Mouse (Mus musculus) embryonic fibroblast, embryonic 13.5 days (primary cell): ENCODE results near the gene Tbce. TPM values are rescaled to one million over a fixed set of nuclear protein-coding genes. Genes with fewer than 3 reads are reported as not detected.

ENCODE experiments used
- H3K27ac ChIP-seq: 2 replicates; pipeline ENCODE4 v1.5.1; 2012; ENCODE audit warnings: low read length, control low read depth, inconsistent platforms; ENCODE audit not compliant: insufficient read depth
- H3K4me1 ChIP-seq: 2 replicates; pipeline ENCODE4 v1.6.1; 2011; ENCODE audit warnings: low read length; ENCODE audit not compliant: control insufficient read depth, insufficient read depth
- H3K4me3 ChIP-seq: 2 replicates; pipeline ENCODE4 v1.5.1; 2011; ENCODE audit warnings: mild to moderate bottlenecking, control low read depth, low read length; ENCODE audit not compliant: insufficient read depth
- CTCF ChIP-seq: IDR thresholded peaks from 2 replicates; pipeline ENCODE4 v1.5.1; 2011; ENCODE audit warnings: mild to moderate bottlenecking, control low read depth, low read length, moderate library complexity, borderline replicate concordance; ENCODE audit not compliant: insufficient read depth
- POLR2A ChIP-seq: IDR thresholded peaks from 2 replicates; pipeline ENCODE4 v1.6.1; 2011; ENCODE audit warnings: low read depth, mild to moderate bottlenecking, control low read depth, low read length, moderate library complexity
- polyA plus RNA-seq: library from polyadenylated mRNA; stranded (reverse); fragments of >200 nt; gene quantifications from 2 replicates; pipeline ENCODE4 v1.2.4, GENCODE M21; 2011; ENCODE audit warnings: low read depth; ENCODE audit not compliant: missing spikeins, insufficient read length

The Tbce gene
- polyA plus RNA-seq, 1 experiment, result 79.8 TPM

- H3K4me3 ChIP-seq, result peak within 1 kb of the TSS; percentile 91
- no peaks in the 10 kb centered on the region; the same call in 1 of the 2 replicates for H3K4me1 ChIP-seq
- TF ChIP-seq POLR2A (peak; percentile 93), CTCF (no peak)
- H3K27ac ChIP-seq, result peak within 1 kb of the TSS; percentile 90
Measured at GRCm38 (mm10) chr13:14063013-14063941, 23.8 kb upstream of the Tbce start, which contains the start of the genes Arid4b and Ggps1. Gene Arid4b (plus strand): TSS chr13:14063232. Gene Ggps1 (minus strand): TSS chr13:14063488.

GRCm38 (mm10) chr13:14062209-14063012, 23.0 kb upstream of the Tbce start:
- Histone ChIP-seq H3K4me1 (no peaks in the 10 kb centered on the region; the same call in 1 of the 2 replicates), H3K27ac (peak overlapping the region; percentile 50), H3K4me3 (peak overlapping the region; percentile 91)
- no peak for TF ChIP-seq CTCF
- no peak for TF ChIP-seq POLR2A

GRCm38 (mm10) chr13:14059582-14059981, 20.1 kb upstream of the Tbce start:
- H3K4me1 ChIP-seq, result no peaks in the 10 kb centered on the region; the same call in 1 of the 2 replicates
- no peak for TF ChIP-seq POLR2A
- no peak for TF ChIP-seq CTCF
- no peak overlapping the region for H3K27ac ChIP-seq
- no peak overlapping the region for H3K4me3 ChIP-seq

GRCm38 (mm10) chr13:14056801-14057200, 17.4 kb upstream of the Tbce start:
- TF ChIP-seq CTCF, result no peak
- no peak for TF ChIP-seq POLR2A
- Histone ChIP-seq H3K27ac (no peak overlapping the region), H3K4me1 (no peaks in the 10 kb centered on the region; the same call in 1 of the 2 replicates), H3K4me3 (no peak overlapping the region)

- Histone ChIP-seq H3K4me3 (no peak overlapping the region), H3K27ac (no peak overlapping the region), H3K4me1 (no peaks in the 10 kb centered on the region)
- TF ChIP-seq CTCF, result no peak
- no peak for TF ChIP-seq POLR2A
Measured at GRCm38 (mm10) chr13:14049878-14050277, 10.4 kb upstream of the Tbce start.

GRCm38 (mm10) chr13:14044521-14044920, 5.1 kb upstream of the Tbce start:
- TF ChIP-seq CTCF, result no peak
- TF ChIP-seq POLR2A, result no peak
- H3K4me3 ChIP-seq, result no peak overlapping the region
- H3K4me1 ChIP-seq, result peaks cover 4% of the 10 kb centered on the region; the same call in 1 of the 2 replicates
- H3K27ac ChIP-seq, result no peak overlapping the region

- TF ChIP-seq CTCF (no peak), POLR2A (no peak)
- no peak overlapping the region for H3K4me3 ChIP-seq
- H3K27ac ChIP-seq, result no peak overlapping the region
- H3K4me1 ChIP-seq, result peaks cover 4% of the 10 kb centered on the region; the same call in 1 of the 2 replicates
Measured at GRCm38 (mm10) chr13:14043851-14044250, 4.4 kb upstream of the Tbce start.

- TF ChIP-seq CTCF (no peak), POLR2A (peak; percentile 9; the same call in 1 of the 2 replicates)
- Histone ChIP-seq H3K27ac (peak overlapping the region; percentile 94), H3K4me3 (peak overlapping the region; percentile 56), H3K4me1 (peaks cover 4% of the 10 kb centered on the region; the same call in 1 of the 2 replicates)
Measured at GRCm38 (mm10) chr13:14040186-14040585, 748 bp upstream of the Tbce start.

- Histone ChIP-seq H3K4me1 (peaks cover 7% of the 10 kb centered on the region; the same call in 1 of the 2 replicates), H3K4me3 (peak overlapping the region; percentile 56), H3K27ac (peak overlapping the region; percentile 94)
- TF ChIP-seq CTCF (no peak), POLR2A (no peak)
Measured at GRCm38 (mm10) chr13:14038911-14039291, 537 bp downstream of the Tbce start.
